Mouse (Mus musculus) G1E (cell line): ENCODE measurements around the gene Pld4.

Experiments used
- CTCF ChIP-seq: IDR thresholded peaks from 2 replicates; pipeline ENCODE4 v1.5.1; 2012; ENCODE audit warnings: low read depth, low read length, inconsistent platforms, mixed read lengths
- GATA1 ChIP-seq: IDR thresholded peaks from 2 replicates; pipeline ENCODE4 v1.6.1; 2012; ENCODE audit warnings: borderline replicate concordance, low read length, inconsistent platforms, mixed read lengths

DNA sequence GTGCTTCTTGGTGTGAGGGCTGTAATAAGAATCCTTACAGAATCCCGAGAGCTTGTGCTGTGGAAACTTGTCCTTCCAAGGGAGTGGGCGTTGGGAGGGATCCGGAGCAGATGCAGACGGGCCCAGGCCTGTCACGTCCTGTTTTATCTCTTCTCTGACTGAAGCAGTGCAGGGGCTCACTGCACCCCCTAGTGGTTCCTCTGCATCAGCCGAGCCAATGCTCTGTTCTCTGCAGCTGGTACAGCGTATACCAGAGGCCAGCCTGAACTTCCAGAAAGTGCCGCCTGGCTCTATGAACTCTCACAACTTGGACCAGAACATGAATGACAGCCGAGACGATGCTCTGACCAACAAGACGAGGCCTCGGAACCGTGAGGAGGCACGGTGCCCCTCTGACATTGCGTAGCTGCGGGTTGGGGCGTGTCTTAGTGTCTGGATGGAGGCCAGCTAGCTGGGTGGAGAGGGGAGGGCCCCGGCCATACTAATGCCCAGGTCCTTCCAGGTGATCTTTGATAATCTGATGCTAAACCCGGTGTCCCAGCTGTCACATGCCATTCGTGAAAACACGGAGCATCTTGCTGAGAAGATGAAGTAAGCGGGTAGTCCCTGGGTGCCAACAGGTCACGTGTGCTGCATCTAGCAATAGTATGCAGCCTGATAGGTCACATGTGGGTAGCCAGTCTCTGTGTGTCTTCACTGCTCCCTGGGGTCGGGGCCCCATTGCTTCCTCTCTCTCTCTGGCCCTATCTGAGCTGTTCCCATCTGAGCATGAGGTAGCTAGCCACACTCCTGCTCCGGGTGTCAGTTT, 17.1 kb upstream of the Pld4 start:
- TF ChIP-seq CTCF (peak; percentile 83), GATA1 (no peak)
